Mouse (Mus musculus) hindbrain, embryonic 13.5 days (tissue): ENCODE results near the gene Pmfbp1. TPM values are rescaled to one million over a fixed set of nuclear protein-coding genes. Genes with fewer than 3 reads are reported as not detected.

Experiments used
- ATAC-seq: fragments of 200-750 bp; cut with Nextera tagmentation; 2 replicates; pipeline ENCODE4 v1.8.0; 2017; ENCODE audit warnings: moderate TSS enrichment; ENCODE audit not compliant: low FRiP score
- H3K27ac ChIP-seq: fragments of 300-500 bp; sonication (generic); 2 replicates; pipeline ENCODE4 v1.5.1; 2015; ENCODE audit warnings: inconsistent platforms, mild to moderate bottlenecking, moderate library complexity
- H3K27me3 ChIP-seq: fragments of 300-500 bp; sonication (generic); 2 replicates; pipeline ENCODE4 v1.6.1; 2015; ENCODE audit warnings: mild to moderate bottlenecking, inconsistent platforms
- H3K36me3 ChIP-seq: fragments of 300-500 bp; sonication (generic); 2 replicates; pipeline ENCODE4 v1.6.1; 2015; ENCODE audit warnings: mild to moderate bottlenecking, inconsistent platforms
- H3K4me1 ChIP-seq: fragments of 300-500 bp; sonication (generic); replicated peaks from 2 replicates; pipeline ENCODE4 v1.6.1; 2015; ENCODE audit warnings: inconsistent platforms
- H3K4me2 ChIP-seq: fragments of 300-500 bp; sonication (generic); 2 replicates; pipeline ENCODE4 v1.6.1; 2015; ENCODE audit warnings: inconsistent platforms, mild to moderate bottlenecking, moderate library complexity
- H3K4me3 ChIP-seq: fragments of 300-500 bp; sonication (generic); 2 replicates; pipeline ENCODE4 v1.5.1; 2015; ENCODE audit warnings: mild to moderate bottlenecking, inconsistent platforms
- H3K9ac ChIP-seq: fragments of 300-500 bp; sonication (generic); 2 replicates; pipeline ENCODE4 v1.6.1; 2015; ENCODE audit warnings: mild to moderate bottlenecking, inconsistent platforms
- H3K9me3 ChIP-seq: fragments of 300-500 bp; sonication (generic); 2 replicates; pipeline ENCODE4 v1.6.1; 2016; ENCODE audit warnings: inconsistent platforms
- WGBS: fragments of 180-500 bp; shearing (Covaris S2); methylation state at CpG from one replicate; pipeline ENCODE4 v1.1.7; 2015; 5-methylcytosine and 5-hydroxymethylcytosine counted together
- polyA plus RNA-seq: library from polyadenylated mRNA; unstranded; fragments of >200 nt; fragmentation: Nextera tagmentation; extraction: Ambion mirVana; gene quantifications from 2 replicates; pipeline ENCODE4 v1.2.1, GENCODE M21; 2015

Pmfbp1 gene
- polyA plus RNA-seq, 1 experiment from 2014 or later, result 2.4 TPM

DNA sequence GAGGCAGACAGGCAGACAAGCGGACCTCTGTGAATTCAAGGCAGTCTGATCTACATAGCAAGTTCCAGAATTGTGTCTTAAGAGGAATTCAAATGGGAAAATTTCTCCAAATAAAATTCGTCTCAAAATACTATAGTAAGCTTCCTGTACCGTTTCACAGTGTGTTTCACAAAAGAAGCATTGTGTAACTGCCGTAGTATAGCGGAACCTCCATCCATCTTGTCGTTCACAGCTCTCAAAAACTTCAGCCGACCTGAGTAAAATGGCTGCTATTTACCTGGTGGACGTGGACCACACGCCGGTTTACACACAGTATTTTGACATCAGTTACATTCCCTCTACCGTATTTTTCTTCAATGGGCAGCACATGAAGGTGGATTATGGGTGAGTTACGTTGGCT lies 77.3 kb downstream of the Pmfbp1 start:
- Histone ChIP-seq H3K4me3 (no peak overlapping the region), H3K9me3 (no peaks in the 10 kb centered on the region), H3K27me3 (no peaks in the 10 kb centered on the region), H3K27ac (no peak overlapping the region), H3K9ac (no peak overlapping the region), H3K4me1 (peaks cover 8% of the 10 kb centered on the region), H3K4me2 (no peak overlapping the region), H3K36me3 (peaks cover 22% of the 10 kb centered on the region)
- ATAC-seq, result no peak
- WGBS, result 89% methylated on average over 12 of the region's 12 CpGs

DNA sequence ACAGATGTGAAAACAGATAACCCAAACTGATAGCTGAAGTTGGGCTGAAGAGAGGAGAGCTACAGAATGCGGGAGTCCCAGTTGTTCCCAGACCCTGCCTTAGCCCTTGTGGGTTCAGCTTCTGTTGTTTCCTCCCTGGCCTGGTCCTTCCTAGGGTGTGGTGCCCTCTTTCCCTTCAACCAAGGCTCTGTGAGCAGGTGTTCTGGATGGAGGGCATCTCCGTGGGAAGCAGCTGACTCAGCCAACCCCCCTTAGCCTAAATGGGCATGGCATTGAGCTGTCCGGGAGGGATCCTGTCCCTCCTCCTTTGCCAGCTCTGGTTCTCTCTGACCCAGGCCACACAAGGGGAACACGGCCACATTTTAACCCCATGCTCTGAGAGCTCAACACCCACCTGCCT lies 82.5 kb downstream of the Pmfbp1 start:
- Histone ChIP-seq H3K36me3 (peaks cover 4% of the 10 kb centered on the region), H3K9ac (no peak overlapping the region), H3K4me3 (no peak overlapping the region), H3K4me1 (no peaks in the 10 kb centered on the region), H3K27me3 (no peaks in the 10 kb centered on the region), H3K4me2 (no peak overlapping the region), H3K9me3 (no peaks in the 10 kb centered on the region), H3K27ac (no peak overlapping the region)
- 79% methylated on average over 4 of the region's 4 CpGs for WGBS
- no peak for ATAC-seq

DNA sequence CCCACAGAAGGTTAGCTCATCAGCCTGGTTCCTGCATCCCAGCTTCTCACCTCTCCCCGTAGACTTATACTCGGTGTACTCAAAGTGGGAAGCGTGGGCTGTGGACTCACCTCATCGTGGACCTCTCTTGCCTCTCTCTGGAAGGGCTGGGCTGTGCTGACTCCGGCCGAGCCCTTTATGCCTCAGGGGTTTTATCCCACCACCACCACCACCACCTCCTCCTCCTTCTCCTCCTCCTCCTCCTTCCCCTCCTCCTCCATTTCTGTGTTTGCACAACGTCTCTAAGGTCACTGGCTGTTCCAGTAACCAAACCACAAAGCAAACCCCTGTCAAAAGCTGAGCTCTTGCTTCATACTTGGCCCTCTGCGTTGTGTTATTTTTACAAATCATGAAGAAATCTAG lies 85.1 kb downstream of the Pmfbp1 start, which contains the start of gene Hp:
TSS of gene Hp (minus strand) at position 273 of the 402 bp plus-strand sequence.
- Histone ChIP-seq H3K27me3 (no peaks in the 10 kb centered on the region), H3K4me1 (no peaks in the 10 kb centered on the region), H3K9ac (no peak within 1 kb of the TSS), H3K27ac (no peak within 1 kb of the TSS), H3K9me3 (no peaks in the 10 kb centered on the region), H3K4me3 (no peak within 1 kb of the TSS), H3K4me2 (no peak within 1 kb of the TSS), H3K36me3 (peaks cover 3% of the 10 kb centered on the region; the same call in 1 of the 2 replicates)
- ATAC-seq, result no peak
- 75% methylated on average over 8 of the region's 8 CpGs for WGBS

DNA sequence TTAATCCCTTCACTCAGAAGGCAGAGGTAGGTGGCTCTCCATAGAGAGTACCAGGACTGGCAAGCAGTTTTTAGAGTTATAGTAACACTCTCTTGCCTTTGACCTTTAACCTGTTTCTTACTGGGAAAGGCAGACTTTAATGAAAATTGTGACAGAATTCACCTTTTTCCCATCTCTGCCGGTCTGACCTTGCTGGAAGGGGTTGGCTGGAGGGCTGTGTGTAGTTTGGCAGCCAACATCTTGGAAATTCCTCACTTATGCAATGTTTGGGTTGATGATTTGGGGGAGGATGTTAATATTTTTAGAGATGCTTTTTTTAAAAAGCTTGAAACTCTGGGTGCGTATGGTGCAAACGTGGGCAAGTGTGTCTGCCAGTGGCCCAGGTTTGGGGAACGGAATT lies 90.5 kb downstream of the Pmfbp1 start:
- Histone ChIP-seq H3K9ac (no peak overlapping the region), H3K36me3 (no peaks in the 10 kb centered on the region), H3K27ac (no peak overlapping the region), H3K9me3 (no peaks in the 10 kb centered on the region), H3K4me3 (no peak overlapping the region), H3K4me2 (no peak overlapping the region), H3K4me1 (no peaks in the 10 kb centered on the region), H3K27me3 (no peaks in the 10 kb centered on the region)
- ATAC-seq, result no peak
- 91% methylated on average over 4 of the region's 4 CpGs for WGBS

DNA sequence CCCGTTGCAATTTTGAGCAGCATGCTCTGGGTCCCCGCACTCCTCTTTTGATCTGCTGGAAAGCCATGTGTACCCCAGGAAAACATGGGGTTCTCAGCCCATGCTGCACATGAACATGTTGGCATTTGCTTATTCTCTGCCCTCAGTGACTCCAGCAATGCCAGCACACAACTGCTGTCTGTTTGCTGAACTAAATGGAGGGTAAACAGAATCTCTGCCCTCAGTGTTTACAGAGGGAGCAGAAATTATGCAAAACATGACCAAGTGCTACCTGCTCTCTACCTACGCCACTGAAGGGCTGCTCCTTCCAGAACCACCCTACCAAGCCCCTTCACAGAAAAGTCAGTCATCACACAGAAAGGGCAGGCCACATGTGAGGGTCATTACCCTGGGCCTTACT lies 91.0 kb downstream of the Pmfbp1 start:
- Histone ChIP-seq H3K9me3 (no peaks in the 10 kb centered on the region), H3K36me3 (no peaks in the 10 kb centered on the region), H3K4me2 (no peak overlapping the region), H3K9ac (no peak overlapping the region), H3K4me1 (no peaks in the 10 kb centered on the region), H3K4me3 (no peak overlapping the region), H3K27ac (no peak overlapping the region), H3K27me3 (no peaks in the 10 kb centered on the region)
- ATAC-seq, result no peak
- 93% methylated on average over 3 of the region's 3 CpGs for WGBS

DNA sequence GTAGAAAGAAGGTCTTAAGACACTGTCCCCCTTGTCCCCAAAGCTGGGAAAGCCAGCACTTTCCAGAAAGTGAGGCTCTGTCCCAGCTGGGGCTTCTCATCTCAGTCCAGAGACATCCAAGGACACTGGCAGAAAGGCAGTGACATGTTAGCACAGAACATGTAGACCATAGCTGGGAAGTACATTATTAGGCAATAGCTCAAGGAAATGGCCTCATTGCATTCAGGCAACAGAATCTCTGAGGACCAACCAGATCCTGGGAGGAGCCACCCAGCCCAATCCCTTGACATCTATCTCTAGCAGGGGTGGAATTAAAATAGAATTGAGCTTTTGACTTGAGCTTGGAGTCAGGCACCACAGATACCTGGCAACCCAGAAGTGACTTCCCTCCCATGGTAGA lies 91.8 kb downstream of the Pmfbp1 start:
- Histone ChIP-seq H3K9ac (no peak overlapping the region), H3K4me1 (no peaks in the 10 kb centered on the region), H3K27ac (no peak overlapping the region), H3K36me3 (no peaks in the 10 kb centered on the region), H3K27me3 (no peaks in the 10 kb centered on the region), H3K4me2 (no peak overlapping the region), H3K4me3 (no peak overlapping the region), H3K9me3 (no peaks in the 10 kb centered on the region)
- ATAC-seq, result no peak

DNA sequence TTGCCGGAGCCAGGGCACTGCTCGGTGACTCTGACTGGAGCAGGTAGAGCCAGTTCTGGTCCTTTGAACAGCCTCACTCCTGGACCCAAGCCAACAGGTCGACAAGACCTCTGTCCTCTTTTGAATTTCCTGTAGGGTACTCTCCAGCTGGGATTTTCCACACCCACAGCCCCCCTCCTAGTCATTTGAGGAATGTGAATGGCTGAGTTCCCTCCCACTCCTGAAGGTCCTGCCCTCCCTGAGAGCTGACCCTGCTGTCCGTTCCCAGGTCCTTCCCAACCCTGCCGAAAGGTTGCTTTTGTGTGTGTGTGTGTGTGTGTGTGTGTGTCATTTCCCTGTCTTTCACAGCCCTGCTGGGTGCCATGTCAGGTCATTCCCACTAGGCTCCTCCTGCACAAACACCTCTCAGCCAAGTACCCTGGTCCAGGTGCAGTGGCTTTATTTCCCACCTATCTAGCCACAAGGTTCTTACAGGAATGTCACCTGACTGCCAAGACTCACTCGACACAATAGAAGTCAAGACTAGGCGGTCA lies 93.2 kb downstream of the Pmfbp1 start:
- no peak for ATAC-seq
- peaks cover 8% of the 10 kb centered on the region for H3K36me3 ChIP-seq
- no peak overlapping the region for H3K4me3 ChIP-seq
- WGBS, result 70% methylated on average over 7 of the region's 7 CpGs
- H3K27ac ChIP-seq, result no peak overlapping the region
- H3K4me1 ChIP-seq, result no peaks in the 10 kb centered on the region
- H3K4me2 ChIP-seq, result no peak overlapping the region
- no peak overlapping the region for H3K9ac ChIP-seq
- H3K27me3 ChIP-seq, result no peaks in the 10 kb centered on the region
- no peaks in the 10 kb centered on the region for H3K9me3 ChIP-seq

DNA sequence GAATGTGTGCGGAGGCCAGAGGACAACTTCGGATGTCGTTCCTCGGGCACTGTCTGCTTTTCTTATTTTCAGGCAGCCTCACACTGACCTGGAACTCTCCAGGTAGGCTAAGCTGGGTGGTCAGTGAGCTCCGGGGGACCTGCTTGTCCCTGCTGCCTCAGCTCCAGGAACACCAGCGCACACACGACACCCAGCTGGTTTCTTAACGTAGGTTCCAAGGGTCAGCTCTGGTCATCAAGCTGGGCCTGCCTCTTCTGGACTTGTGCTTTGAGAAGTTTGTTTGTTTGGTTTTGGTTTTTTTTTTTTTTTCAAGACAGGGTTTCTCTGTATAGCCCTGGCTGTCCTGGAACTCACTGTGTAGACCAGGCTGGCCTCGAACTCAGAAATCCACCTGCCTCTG lies 97.1 kb downstream of the Pmfbp1 start:
- Histone ChIP-seq H3K27me3 (no peaks in the 10 kb centered on the region), H3K4me1 (no peaks in the 10 kb centered on the region), H3K4me3 (no peak overlapping the region), H3K9me3 (no peaks in the 10 kb centered on the region), H3K4me2 (no peak overlapping the region), H3K9ac (no peak overlapping the region), H3K36me3 (peaks cover 32% of the 10 kb centered on the region), H3K27ac (no peak overlapping the region)
- ATAC-seq, result no peak
- 93% methylated on average over 9 of the region's 9 CpGs for WGBS

DNA sequence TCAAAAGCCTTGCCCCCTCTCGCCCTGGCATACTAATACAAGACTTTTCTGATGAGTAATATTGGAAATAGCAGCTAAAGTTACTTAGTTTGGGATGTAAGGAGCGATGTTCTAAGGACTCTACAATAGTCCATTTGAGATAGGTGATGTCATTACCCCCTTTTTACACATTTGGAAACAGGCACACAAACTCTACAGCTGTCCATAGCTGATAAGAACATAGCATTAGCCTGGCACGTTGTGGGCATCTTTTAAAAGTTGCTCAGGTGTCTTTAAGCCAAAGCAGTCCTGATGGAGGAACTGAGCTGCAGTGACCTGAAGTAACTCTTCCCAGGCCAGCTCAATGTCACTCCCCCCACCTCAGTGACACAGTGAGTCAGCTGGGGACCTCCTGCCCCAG lies 97.5 kb downstream of the Pmfbp1 start:
- 89% methylated on average over 3 of the region's 3 CpGs for WGBS

DNA sequence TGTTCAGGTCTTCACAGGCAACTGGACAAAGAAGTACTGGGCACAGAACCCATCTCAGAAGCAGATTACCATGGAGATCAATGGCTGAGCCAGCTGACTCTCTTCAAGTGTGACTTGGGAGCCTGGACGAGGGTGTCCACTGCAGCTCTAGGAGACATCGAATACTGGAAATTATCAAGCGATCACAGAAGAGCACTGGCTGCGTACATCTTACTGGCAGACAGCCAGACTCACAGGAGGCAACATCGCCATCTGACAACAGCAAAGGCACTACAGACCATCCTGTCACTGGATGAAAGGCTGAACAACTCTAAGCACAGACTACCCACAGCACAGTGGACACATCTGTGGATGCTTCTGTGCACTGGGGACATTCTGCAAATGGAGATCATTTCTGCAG lies 98.3 kb downstream of the Pmfbp1 start:
- ATAC-seq, result no peak
- no peak overlapping the region for H3K4me2 ChIP-seq
- no peaks in the 10 kb centered on the region for H3K4me1 ChIP-seq
- H3K9me3 ChIP-seq, result no peaks in the 10 kb centered on the region
- no peak overlapping the region for H3K4me3 ChIP-seq
- no peaks in the 10 kb centered on the region for H3K27me3 ChIP-seq
- 92% methylated on average over 5 of the region's 5 CpGs for WGBS
- no peak overlapping the region for H3K27ac ChIP-seq
- H3K36me3 ChIP-seq, result peaks cover 33% of the 10 kb centered on the region
- H3K9ac ChIP-seq, result no peak overlapping the region

More for the DNA sequence above, 97.5 kb downstream of the Pmfbp1 start:
- no peaks in the 10 kb centered on the region for H3K9me3 ChIP-seq
- no peak overlapping the region for H3K4me2 ChIP-seq
- no peak overlapping the region for H3K4me3 ChIP-seq
- H3K27me3 ChIP-seq, result no peaks in the 10 kb centered on the region
- no peak overlapping the region for H3K27ac ChIP-seq
- peaks cover 33% of the 10 kb centered on the region for H3K36me3 ChIP-seq
- ATAC-seq, result no peak
- H3K9ac ChIP-seq, result no peak overlapping the region
- H3K4me1 ChIP-seq, result no peaks in the 10 kb centered on the region

Other genes starting within 250 kb of the Pmfbp1 start
- gene Dhx38, start 71.8 kb downstream of the Pmfbp1 start, polyA plus RNA-seq, result 17.7 and 18.4 TPM in 2 replicates
- gene Txnl4b, start 71.9 kb downstream of the Pmfbp1 start, polyA plus RNA-seq, result 30.8 and 32.4 TPM in 2 replicates
- gene Hp, start 85.1 kb downstream of the Pmfbp1 start, polyA plus RNA-seq, result 0.29 and 0.70 TPM in 2 replicates
- 31.5 and 33.4 TPM in 2 replicates for gene Dhodh, start 114.6 kb downstream of the Pmfbp1 start, polyA plus RNA-seq
- 0.12 TPM in 2 replicates for gene Pkd1l3, start 120.5 kb downstream of the Pmfbp1 start, polyA plus RNA-seq
- 180 and 182 TPM in 2 replicates for gene Ist1, start 199.2 kb downstream of the Pmfbp1 start, polyA plus RNA-seq
- gene Zfp821, start 211.5 kb downstream of the Pmfbp1 start, polyA plus RNA-seq, result 77.0 and 78.9 TPM in 2 replicates
- 3.8 and 4.4 TPM in 2 replicates for gene Atxn1l, start 243.7 kb downstream of the Pmfbp1 start, polyA plus RNA-seq